Mouse (Mus musculus) spleen, adult 2 months (tissue): ENCODE measurements around the gene Skiv2l.

Experiments used
- CTCF ChIP-seq: fragments of 200-500 bp; IDR thresholded peaks from 2 replicates; pipeline ENCODE4 v1.5.1; 2011; ENCODE audit warnings: mild to moderate bottlenecking, inconsistent platforms; ENCODE audit not compliant: insufficient read depth, insufficient read length, insufficient replicate concordance; ENCODE audit errors: extremely low read depth
- POLR2A ChIP-seq: fragments of 200-500 bp; IDR thresholded peaks from 2 replicates; pipeline ENCODE4 v1.6.1; 2011; ENCODE audit warnings: low read depth, low read length, inconsistent platforms

DNA sequence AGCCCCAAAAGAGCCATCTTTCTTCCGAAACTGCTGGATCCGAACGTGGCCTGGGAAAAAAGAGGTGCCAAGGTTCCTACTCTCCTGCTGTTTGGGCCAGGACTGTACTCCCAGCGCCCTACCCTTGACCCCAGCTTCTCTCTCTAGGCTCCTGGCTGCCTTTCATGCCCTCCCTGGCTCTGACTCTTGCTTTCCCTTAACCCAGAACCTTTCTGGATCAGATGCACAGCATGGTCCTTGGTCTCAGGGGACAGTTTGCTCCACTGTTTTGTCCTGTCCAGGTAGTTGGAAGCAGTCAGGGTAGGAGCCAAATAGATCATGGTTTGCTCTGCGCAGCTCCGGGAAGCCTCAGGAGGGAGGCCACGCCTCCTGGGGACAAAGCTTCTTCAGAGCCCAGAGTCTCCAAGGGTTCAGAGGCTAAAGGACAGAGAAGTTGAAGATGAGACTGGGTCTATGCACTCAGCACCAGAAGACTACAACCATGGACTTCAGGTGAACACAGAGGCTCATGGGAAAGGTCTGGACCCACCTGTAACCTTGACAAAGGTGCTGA is 35.1 kb downstream of the Skiv2l start:
- TF ChIP-seq CTCF = no peak
- no peak for TF ChIP-seq POLR2A
